Mouse (Mus musculus): ENCODE data around the gene Bace2. TPM values are rescaled to one million over a fixed set of nuclear protein-coding genes. Genes with fewer than 3 reads are reported as not detected.

Bace2 gene
- polyA plus RNA-seq, 1 experiment: not detected

DNA sequence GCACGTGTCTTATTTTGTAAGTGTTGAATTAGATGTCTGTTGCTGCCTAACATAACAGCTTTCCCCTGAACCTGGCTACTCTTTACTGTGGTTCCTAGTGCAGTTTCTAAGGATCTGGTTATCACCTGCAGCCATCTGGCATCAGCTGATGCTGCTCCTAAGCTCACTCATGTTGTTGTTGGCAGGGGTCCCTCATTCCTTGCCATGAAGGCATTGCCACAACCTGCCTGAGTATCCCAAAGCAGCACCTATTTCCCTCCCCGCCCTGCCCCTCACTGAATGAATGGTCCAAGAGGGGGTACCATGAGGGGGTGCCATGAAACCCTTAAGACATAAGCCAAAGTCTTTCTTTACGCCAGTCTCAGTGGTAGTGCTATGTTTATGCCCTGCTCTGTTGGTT, 71.5 kb downstream of the Bace2 start:
- no peak for TF ChIP-seq FLI1 (IDR thresholded peaks at IDR 0.05; ENCODE audit: low read length)
- no peak for TF ChIP-seq GATA1 (IDR thresholded peaks at IDR 0.05; ENCODE audit: borderline replicate concordance, low read length)
- peaks cover 23% of the 10 kb centered on the region for H3K4me1 ChIP-seq
- no peaks in the 10 kb centered on the region for H3K36me3 ChIP-seq (replicated peaks; ENCODE audit: low read length)
- no peaks in the 10 kb centered on the region for H3K9me3 ChIP-seq
- H3K4me3 ChIP-seq (replicated peaks): no peak overlapping the region
- H3K27me3 ChIP-seq (replicated peaks): peaks cover 23% of the 10 kb centered on the region

DNA sequence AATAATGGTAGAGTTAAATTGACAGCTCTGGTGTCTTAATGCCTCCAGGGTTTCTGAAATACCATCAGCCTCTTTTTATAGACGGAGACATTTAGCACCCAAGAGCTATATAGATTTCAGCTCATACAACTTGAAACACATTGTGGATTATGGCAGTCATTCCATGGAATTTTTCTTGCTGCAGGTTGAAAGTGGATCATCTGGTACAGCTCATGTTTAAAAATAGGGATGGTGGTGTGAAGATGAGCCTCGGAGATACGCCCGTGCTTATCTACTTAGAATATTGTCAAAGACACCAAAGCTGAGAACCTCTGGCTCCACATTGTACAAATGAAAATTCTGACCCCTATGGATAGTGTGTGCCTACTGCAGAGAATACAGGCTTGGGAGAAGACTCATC, 73.5 kb downstream of the Bace2 start:
- Histone ChIP-seq H3K9me3 (no peaks in the 10 kb centered on the region), H3K27me3 (replicated peaks) (peaks cover 20% of the 10 kb centered on the region), H3K4me1 (peaks cover 17% of the 10 kb centered on the region), H3K4me3 (replicated peaks) (no peak overlapping the region), H3K36me3 (replicated peaks; ENCODE audit: low read length) (no peaks in the 10 kb centered on the region)
- TF ChIP-seq GATA1 (IDR thresholded peaks at IDR 0.05; ENCODE audit: borderline replicate concordance, low read length) (no peak), FLI1 (IDR thresholded peaks at IDR 0.05; ENCODE audit: low read length) (no peak)

DNA sequence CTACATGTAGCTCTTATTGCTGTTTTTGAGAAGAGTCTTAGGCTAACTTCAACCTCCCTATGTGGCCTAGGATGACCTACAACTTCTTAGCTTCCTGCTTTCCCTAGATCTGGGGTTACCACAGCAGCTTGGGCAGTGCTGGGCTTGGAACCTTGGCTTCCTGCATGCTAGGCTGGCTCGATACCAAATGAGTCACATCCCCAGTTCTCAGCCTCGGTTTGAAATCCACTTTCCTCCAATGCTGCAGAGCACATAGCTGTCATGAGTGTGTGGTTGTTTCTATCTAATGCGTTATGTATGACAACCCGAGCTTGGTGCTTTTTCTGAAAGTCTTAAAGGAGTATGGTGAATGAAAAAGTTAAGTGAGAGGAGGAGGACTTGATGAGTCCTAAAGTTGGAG, 74.8 kb downstream of the Bace2 start:
- peaks cover 17% of the 10 kb centered on the region for H3K27me3 ChIP-seq (replicated peaks)
- H3K4me1 ChIP-seq: peaks cover 17% of the 10 kb centered on the region
- H3K36me3 ChIP-seq (replicated peaks; ENCODE audit: low read length): no peaks in the 10 kb centered on the region
- peak overlapping the region; percentile 44 for H3K4me3 ChIP-seq (replicated peaks)
- no peak for TF ChIP-seq FLI1 (IDR thresholded peaks at IDR 0.05; ENCODE audit: low read length)
- TF ChIP-seq GATA1 (IDR thresholded peaks at IDR 0.05; ENCODE audit: borderline replicate concordance, low read length): no peak
- no peaks in the 10 kb centered on the region for H3K9me3 ChIP-seq

DNA sequence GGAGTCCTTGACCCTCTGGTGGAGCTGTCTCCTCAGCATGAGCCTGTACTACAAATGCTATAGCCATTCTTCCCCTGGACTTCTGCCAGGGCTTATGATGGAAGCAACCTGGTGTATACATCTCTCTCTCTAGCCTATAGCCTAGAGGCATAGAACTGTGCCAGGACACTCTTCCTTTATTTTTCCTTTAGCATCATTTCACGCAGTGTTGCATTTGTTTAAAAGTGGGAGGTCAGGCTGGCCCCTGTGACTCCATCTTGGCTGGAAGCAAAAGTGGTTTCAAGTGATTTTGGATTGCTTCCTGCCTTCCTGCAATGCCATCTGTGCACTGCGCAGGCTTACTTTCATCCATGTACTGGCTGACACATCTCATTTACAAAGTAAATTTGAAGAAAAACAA, 77.7 kb downstream of the Bace2 start:
- Histone ChIP-seq H3K4me1 (peaks cover 22% of the 10 kb centered on the region), H3K27me3 (replicated peaks) (peaks cover 16% of the 10 kb centered on the region), H3K36me3 (replicated peaks; ENCODE audit: low read length) (no peaks in the 10 kb centered on the region), H3K4me3 (replicated peaks) (no peak overlapping the region), H3K9me3 (no peaks in the 10 kb centered on the region)
- TF ChIP-seq GATA1 (IDR thresholded peaks at IDR 0.05; ENCODE audit: borderline replicate concordance, low read length) (no peak), FLI1 (IDR thresholded peaks at IDR 0.05; ENCODE audit: low read length) (no peak)

DNA sequence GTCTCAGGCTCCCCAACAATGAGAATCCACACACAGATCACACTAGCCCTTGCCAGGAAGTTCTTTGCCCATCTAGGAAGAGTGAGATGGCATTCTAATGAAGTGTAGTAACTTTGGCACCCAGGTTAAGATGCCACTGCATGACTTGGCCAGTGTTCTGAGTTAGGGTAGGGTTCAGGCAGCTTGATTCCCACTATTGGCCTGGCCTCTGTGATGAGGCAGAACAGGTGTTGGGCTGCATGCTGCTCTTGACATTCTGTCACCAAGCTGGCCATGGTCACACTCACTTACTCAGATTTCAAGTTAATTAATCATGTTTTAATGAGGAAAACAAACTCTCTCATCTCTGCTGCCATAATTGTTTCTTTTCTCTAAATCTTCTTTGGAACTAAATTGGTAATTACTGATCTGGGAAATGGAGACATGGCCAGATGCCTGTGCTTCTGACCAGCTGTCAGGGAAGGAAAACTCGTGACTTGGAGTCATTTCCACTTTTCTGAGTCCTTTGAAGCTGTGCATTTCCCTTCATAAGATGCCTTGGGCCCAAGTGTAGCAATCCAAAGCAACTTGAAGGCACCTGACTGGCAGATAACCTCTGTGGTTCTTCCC, 81.0 kb downstream of the Bace2 start:
- H3K9me3 ChIP-seq: no peaks in the 10 kb centered on the region
- H3K4me3 ChIP-seq (replicated peaks): no peak overlapping the region
- H3K36me3 ChIP-seq (replicated peaks; ENCODE audit: low read length): no peaks in the 10 kb centered on the region
- TF ChIP-seq GATA1 (IDR thresholded peaks at IDR 0.05; ENCODE audit: borderline replicate concordance, low read length): no peak
- no peak for TF ChIP-seq FLI1 (IDR thresholded peaks at IDR 0.05; ENCODE audit: low read length)
- H3K4me1 ChIP-seq: peaks cover 16% of the 10 kb centered on the region
- peaks cover 25% of the 10 kb centered on the region for H3K27me3 ChIP-seq (replicated peaks)

DNA sequence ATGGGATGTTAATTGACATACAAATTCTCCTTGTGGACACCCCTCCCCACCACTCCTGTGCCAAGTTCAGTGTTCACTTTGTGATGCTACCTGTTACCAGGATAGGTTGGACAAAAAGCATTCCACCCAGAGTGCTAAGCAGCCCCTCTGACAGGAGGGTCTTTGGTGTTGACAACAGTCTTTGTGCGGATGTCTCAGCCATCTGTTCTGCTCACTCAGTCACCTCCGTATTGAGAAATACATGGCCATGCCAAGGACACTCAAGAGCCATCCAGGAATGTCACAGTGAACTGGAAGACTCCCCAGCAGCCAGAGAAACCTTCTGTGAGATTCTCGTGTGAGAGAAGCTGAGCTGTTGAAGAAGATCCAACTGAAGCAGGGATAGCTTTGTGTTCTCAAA, 81.6 kb downstream of the Bace2 start:
- Histone ChIP-seq H3K27me3 (replicated peaks) (peaks cover 25% of the 10 kb centered on the region), H3K4me3 (replicated peaks) (no peak overlapping the region), H3K9me3 (no peaks in the 10 kb centered on the region), H3K4me1 (peaks cover 20% of the 10 kb centered on the region), H3K36me3 (replicated peaks; ENCODE audit: low read length) (no peaks in the 10 kb centered on the region)
- TF ChIP-seq GATA1 (IDR thresholded peaks at IDR 0.05; ENCODE audit: borderline replicate concordance, low read length) (no peak), FLI1 (IDR thresholded peaks at IDR 0.05; ENCODE audit: low read length) (no peak)

DNA sequence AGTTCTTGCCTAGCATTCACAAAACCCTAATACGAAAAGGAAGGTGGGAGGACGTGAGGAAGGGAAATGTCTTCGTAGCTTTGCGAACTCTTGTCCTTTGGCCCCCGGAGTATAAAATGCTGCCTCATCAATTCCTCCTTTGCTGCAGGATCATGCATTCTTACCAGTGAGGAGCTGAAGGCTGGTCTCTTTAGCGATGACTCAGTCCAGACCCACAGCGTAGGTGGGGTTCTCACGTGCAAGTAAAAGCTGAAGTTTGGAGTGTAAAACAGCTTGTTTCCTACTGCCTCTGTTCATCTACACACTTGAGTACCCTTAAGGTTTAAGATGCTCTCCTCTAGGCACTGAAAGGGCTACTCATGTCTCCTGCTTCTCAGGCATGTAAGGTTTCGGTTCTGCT, 85.4 kb downstream of the Bace2 start:
- Histone ChIP-seq H3K36me3 (replicated peaks; ENCODE audit: low read length) (no peaks in the 10 kb centered on the region), H3K4me1 (peaks cover 55% of the 10 kb centered on the region), H3K9me3 (no peaks in the 10 kb centered on the region), H3K27me3 (replicated peaks) (peaks cover 19% of the 10 kb centered on the region), H3K4me3 (replicated peaks) (no peak overlapping the region)
- TF ChIP-seq FLI1 (IDR thresholded peaks at IDR 0.05; ENCODE audit: low read length) (no peak), GATA1 (IDR thresholded peaks at IDR 0.05; ENCODE audit: borderline replicate concordance, low read length) (no peak)

DNA sequence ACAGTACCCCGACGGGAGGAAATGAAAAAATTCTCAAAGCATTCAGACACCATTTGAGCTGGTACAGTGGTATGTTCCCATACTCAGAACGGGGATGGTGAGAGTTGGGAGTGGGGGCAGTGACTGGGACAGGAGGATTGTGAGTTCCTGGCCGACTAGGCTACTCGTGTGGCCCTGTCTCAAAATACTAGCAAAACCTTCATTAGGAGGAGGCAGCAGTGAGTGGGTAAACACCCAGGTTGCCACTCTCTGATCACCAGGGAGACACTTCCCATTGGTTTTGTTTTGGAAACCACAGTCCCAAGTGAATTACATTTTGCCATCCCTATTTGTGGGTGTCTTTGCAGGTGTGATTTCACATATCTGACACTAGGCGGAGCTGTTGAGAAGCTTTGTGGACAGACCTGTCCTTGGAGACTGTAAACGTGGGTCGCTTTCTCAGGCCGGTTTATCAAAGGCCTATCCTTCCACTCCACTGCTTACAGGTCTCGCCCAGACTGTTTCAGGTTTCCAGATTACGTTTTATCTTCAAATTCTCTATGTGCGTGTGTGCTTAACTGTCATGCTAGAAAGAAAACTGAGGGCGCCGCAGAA, 87.2 kb downstream of the Bace2 start:
- no peak overlapping the region for H3K4me3 ChIP-seq (replicated peaks)
- H3K27me3 ChIP-seq (replicated peaks): peaks cover 9% of the 10 kb centered on the region
- H3K4me1 ChIP-seq: peaks cover 69% of the 10 kb centered on the region
- no peaks in the 10 kb centered on the region for H3K9me3 ChIP-seq
- TF ChIP-seq FLI1 (IDR thresholded peaks at IDR 0.05; ENCODE audit: low read length) (no peak), GATA1 (IDR thresholded peaks at IDR 0.05; ENCODE audit: borderline replicate concordance, low read length) (no peak)
- peaks cover 5% of the 10 kb centered on the region for H3K36me3 ChIP-seq (replicated peaks; ENCODE audit: low read length)

DNA sequence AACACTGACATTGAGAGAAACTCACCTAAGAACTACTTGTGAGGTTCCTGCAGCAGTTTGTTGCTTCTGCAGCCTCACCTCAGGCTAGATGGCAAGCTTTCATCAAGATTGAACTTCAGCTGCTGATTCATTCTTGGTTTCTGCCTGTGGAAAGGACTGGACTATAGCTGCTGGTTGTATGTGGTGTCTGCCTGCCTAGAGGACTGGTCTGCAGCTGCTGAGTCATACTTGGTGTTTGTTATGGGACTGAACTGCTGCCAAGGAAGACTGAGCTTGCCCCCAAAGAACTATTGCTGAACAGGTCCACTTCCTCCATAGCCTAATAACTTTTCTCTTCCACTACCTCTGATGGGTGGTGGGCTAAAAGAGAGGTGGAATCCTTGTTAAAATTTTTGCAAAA, 90.8 kb downstream of the Bace2 start:
- Histone ChIP-seq H3K9me3 (no peaks in the 10 kb centered on the region), H3K4me3 (replicated peaks) (no peak overlapping the region), H3K27me3 (replicated peaks) (no peaks in the 10 kb centered on the region), H3K36me3 (replicated peaks; ENCODE audit: low read length) (peaks cover 9% of the 10 kb centered on the region), H3K4me1 (peaks cover 91% of the 10 kb centered on the region)
- TF ChIP-seq FLI1 (IDR thresholded peaks at IDR 0.05; ENCODE audit: low read length): no peak
- no peak for TF ChIP-seq GATA1 (IDR thresholded peaks at IDR 0.05; ENCODE audit: borderline replicate concordance, low read length)

DNA sequence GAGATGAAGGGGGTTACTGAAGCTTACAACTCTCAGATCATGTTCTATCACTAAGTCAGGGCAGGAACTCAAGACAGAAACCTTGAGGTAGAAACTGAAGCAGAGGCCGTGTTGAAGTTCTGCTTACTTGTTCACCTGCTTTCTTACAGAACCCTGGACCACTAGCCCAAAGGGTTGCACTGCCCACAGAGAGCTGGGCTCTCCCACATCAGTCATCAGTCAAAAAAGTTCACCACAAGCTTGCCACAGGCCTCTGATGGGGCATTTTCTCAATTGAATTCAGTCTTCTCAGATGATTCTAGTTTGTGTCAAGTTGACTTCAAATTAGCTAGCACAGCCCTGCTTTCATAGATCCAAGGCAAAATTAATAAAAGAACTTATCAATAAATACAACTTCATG, 103.3 kb downstream of the Bace2 start:
- Histone ChIP-seq H3K9me3 (peaks cover 14% of the 10 kb centered on the region), H3K36me3 (replicated peaks; ENCODE audit: low read length) (peaks cover 6% of the 10 kb centered on the region), H3K4me3 (replicated peaks) (no peak overlapping the region), H3K27me3 (replicated peaks) (peaks cover 2% of the 10 kb centered on the region), H3K4me1 (peaks cover 65% of the 10 kb centered on the region)
- no peak for TF ChIP-seq FLI1 (IDR thresholded peaks at IDR 0.05; ENCODE audit: low read length)
- TF ChIP-seq GATA1 (IDR thresholded peaks at IDR 0.05; ENCODE audit: borderline replicate concordance, low read length): no peak

Measured in megakaryocyte, embryonic 14.5 days (primary cell).